Mouse (Mus musculus) pancreas, adult 10 weeks (tissue): ENCODE results near the gene Xylt2. TPM values are rescaled to one million over a fixed set of nuclear protein-coding genes. Genes with fewer than 3 reads are reported as not detected.

ENCODE experiments used
- polyA plus RNA-seq: library from polyadenylated mRNA; stranded (reverse); fragments of 350-450 nt; fragmentation: Illumina TruSeq; extraction: RNeasy Lipid Tissue Mini Kit (QIAGEN cat#74804); gene quantifications from one replicate; pipeline ENCODE4 v1.2.3, GENCODE M21; 2015; ENCODE audit warnings: low read depth, low replicate concordance; ENCODE audit not compliant: insufficient read depth

Gene Xylt2
- polyA plus RNA-seq = 5.4 TPM

DNA sequence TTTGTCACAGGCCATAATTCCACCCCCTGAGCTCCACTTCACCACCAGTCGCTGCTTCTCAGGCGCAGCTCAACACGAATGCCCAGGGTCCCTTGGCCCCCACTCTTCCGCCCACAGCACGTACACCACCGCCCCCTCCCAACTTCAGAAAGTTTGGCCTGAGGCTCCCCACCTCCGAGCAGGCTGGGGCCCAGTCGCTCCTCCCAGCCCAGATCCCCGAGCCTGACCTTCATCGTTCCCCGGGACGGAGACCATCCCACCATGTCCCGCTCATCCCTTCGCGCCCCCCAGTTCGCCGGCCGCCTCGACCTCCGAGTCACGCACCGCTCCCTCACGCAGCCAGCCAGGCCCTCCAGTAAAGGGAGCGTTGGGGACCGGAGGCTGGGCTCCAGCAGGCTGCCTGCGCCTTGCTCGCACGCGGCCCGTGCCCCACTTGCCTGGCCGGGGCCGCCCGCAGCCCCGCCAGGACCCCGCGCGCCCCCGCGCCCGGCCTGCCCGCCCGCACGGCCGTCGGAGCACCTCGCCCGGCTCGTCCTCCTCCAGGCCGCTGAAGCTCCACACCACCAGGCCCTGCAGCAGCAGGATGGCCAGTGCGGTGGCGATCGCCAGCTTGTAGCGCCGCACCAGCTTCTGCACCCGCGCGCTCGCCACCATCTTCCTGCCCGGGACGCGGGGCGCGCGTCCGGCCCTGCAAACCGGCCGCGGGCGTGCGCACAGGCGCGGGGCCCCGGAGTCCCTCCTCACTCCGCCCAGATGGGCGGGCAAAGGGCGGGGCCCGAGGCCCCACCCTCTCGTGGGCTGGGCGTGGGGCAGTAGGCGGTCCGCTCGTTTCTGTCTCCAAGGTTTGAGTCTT, at the start of gene Xylt2:
TSS of gene Xylt2 (minus strand) at position 762 of the 853 bp plus-strand sequence.

GRCm38 (mm10) chr11:94704472-94704871, 27.2 kb upstream of the Xylt2 start, which contains the start of gene Gm11541:
Gene Gm11541, minus strand, starts transcription at chr11:94704499.

DNA sequence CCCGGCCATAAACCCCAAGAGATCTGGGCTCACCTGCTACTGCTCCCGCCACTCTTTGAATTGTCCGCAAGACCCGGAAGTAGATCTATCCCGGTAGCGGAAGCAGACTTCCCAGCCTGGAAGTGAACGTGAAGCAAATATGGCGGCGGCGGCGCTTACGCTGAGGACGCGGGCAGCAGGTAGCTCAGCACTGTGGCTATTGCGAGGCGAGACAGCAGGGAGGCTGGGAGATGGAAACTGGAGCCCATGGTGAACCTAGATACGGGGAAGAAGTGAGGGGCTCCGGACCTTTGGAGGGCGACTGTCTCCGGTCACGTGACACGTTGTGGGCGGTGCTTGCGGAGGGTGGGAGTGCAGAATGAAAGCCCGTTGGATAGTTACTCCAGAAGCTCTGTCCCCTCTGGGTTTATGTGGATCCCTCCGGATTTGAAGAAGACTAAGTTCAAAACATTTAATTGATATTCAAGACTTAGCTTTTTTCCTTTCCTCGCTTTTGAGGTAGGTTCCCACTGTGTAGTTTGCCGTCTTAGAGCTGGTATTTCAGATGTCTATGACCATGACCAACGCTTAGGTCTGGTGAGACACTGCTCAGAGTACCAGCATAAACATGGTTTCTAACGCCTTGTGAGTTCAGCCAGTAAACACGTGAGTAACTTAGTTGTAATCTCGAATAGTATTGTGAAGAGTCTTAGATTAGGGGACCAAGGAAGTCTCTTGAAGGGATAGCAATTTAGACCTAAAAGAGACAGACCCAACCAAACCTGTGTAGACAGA, 23.5 kb downstream of the Xylt2 start, which contains the start of the genes Mrpl27 and Eme1:
TSS of gene Mrpl27 (plus strand) at position 105 of the 774 bp plus-strand sequence.
TSS of gene Eme1 (minus strand) at position 302 of the 774 bp plus-strand sequence.

DNA sequence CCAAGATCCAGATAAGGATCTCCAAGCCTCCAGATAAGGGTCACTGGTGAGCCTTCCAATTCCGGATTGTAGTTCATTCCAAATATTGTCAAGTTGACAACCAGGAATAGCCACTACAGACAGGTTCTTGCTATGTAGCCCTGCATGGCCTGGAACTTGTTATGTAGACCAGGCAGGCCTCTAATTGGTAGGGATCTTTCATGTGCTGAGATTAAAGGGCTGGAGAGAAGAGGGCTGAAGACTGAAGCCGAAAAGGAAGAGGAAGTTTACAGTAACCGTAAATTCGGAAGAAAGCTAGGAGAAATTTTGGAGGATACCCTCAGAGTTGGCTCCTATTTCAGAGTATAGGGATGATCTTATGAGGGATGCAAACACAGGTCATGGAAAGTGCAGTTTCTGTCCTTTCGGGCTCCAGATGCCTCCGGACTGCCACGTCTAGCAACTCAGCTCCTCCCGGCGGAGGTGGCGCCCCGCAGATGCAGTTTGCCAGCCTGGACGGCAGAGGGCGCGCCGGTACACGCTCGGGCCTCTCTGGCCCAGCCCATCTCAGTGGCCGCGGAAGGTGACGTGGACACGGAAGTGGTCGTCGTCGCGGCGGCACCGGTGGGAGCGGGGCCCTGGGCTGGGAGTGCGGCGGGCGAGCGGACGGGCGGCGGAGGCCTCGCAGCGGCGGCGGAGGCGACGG, 48.0 kb downstream of the Xylt2 start, which contains the start of gene Lrrc59:
TSS of gene Lrrc59 (plus strand) at position 569 of the 685 bp plus-strand sequence.

Other genes starting within 250 kb of the Xylt2 start
- 6.2 TPM for gene Cacna1g, start 203.3 kb downstream of the Xylt2 start, polyA plus RNA-seq
- gene Spata20, start 191.3 kb downstream of the Xylt2 start, polyA plus RNA-seq = not detected
- gene Epn3, start 177.5 kb downstream of the Xylt2 start, polyA plus RNA-seq = 3.0 TPM
- gene Mycbpap, start 155.8 kb downstream of the Xylt2 start, polyA plus RNA-seq = 2.4 TPM
- gene Rsad1, start 128.3 kb downstream of the Xylt2 start, polyA plus RNA-seq = 1.8 TPM
- gene Chad, start 112.5 kb downstream of the Xylt2 start, polyA plus RNA-seq = not detected
- gene Acsf2, start 75.6 kb downstream of the Xylt2 start, polyA plus RNA-seq = 6.7 TPM
- gene Lrrc59, start 47.7 kb downstream of the Xylt2 start, polyA plus RNA-seq = 25.5 TPM
- gene Mrpl27, start 23.7 kb downstream of the Xylt2 start, polyA plus RNA-seq = 13.3 TPM
- gene Eme1, start 23.6 kb downstream of the Xylt2 start, polyA plus RNA-seq = not detected
- not detected for gene Gm11541, start 27.0 kb upstream of the Xylt2 start, polyA plus RNA-seq
- not detected for gene Cdc34b, start 64.3 kb upstream of the Xylt2 start, polyA plus RNA-seq
- gene Tmem92, start 105.2 kb upstream of the Xylt2 start, polyA plus RNA-seq = not detected